Comparison of ENCODE assay signal across 12 mouse cellular contexts in genomic region chr9:84281610-84282009, GRCm38 (mm10).
DNase-seq lines count a peak whose midpoint lies in the region; ATAC-seq and TF ChIP-seq lines count a peak whose summit lies in the region.
"Had no signal": no experiment of that assay in that cellular context is flagged by ENCODE, and none has a peak within 500 bp of the region (broad histone marks: within the 10 kb centered on the region; RNA-seq: fewer than 3 reads in every experiment).

No protein-coding gene starts in this region.

- no peaks in the 10 kb centered on the region for H3K4me1 ChIP-seq in kidney, postnatal 0 days (replicated peaks; ENCODE audit: insufficient read depth, low read length)
- peaks cover 4% of the 10 kb centered on the region; the same call in 1 of the 2 replicates for H3K4me1 ChIP-seq in midbrain, embryonic 16.5 days (ENCODE audit: control insufficient read depth, insufficient read depth, low read length)
- H3K4me1 ChIP-seq: heart, embryonic 13.5 days had no signal

- H3K4me3 ChIP-seq in kidney, postnatal 0 days (replicated peaks; ENCODE audit: low read depth, low read length) = no peak overlapping the region
- no peak overlapping the region for H3K4me3 ChIP-seq in midbrain, embryonic 16.5 days (ENCODE audit: low read depth, low read length)
- H3K4me3 ChIP-seq: heart, embryonic 13.5 days had no signal

- peak; percentile 52 for DNase-seq in kidney, postnatal 0 days (ENCODE audit: low spot score)
- DNase-seq in kidney, adult 8-10 months = no peak
- peak; percentile 42 for DNase-seq in brain, adult 2 months (ENCODE audit: low read depth, low spot score)
- peak; percentile 3 to 4 for DNase-seq in heart, postnatal 14 days
- DNase-seq in urinary bladder, adult 18-20 months (ENCODE audit: low spot score in 2 of 2) = no peak
- no peak for DNase-seq in adrenal gland, postnatal 25 days
- no peak for DNase-seq in yolk sac, embryonic 10.5 days (ENCODE audit: low spot score)
- DNase-seq: liver, postnatal 0 days; retina, postnatal 1 day; thymus, adult 2 months had no signal

- no peaks in the 10 kb centered on the region for H3K9me3 ChIP-seq in kidney, postnatal 0 days (replicated peaks; ENCODE audit: low read length)
- no peaks in the 10 kb centered on the region for H3K9me3 ChIP-seq in midbrain, embryonic 16.5 days (replicated peaks; ENCODE audit: control insufficient read depth, low read length, poor library complexity, severe bottlenecking)

- TF ChIP-seq CTCF in kidney, postnatal 0 days (IDR thresholded peaks at IDR 0.05; ENCODE audit: low read depth) = no peak

- intact Hi-C loops in heart, postnatal 14 days (cut with DNase I) = no loop called here

- no peak overlapping the region for H3K4me2 ChIP-seq in kidney, postnatal 0 days (ENCODE audit: low read length)
- no peak overlapping the region for H3K4me2 ChIP-seq in midbrain, embryonic 16.5 days (ENCODE audit: low read length)
- H3K4me2 ChIP-seq: heart, embryonic 13.5 days had no signal

- WGBS in kidney, postnatal 0 days = 45% methylated on average over 3 of the region's 3 CpGs
- WGBS in midbrain, embryonic 16.5 days = 65% methylated on average over 3 of the region's 3 CpGs

- H3K9ac ChIP-seq in kidney, postnatal 0 days (ENCODE audit: low read depth, low read length) = no peak overlapping the region
- H3K9ac ChIP-seq in midbrain, embryonic 16.5 days (ENCODE audit: low read depth, low read length) = no peak overlapping the region
- H3K9ac ChIP-seq: heart, embryonic 13.5 days; liver, postnatal 0 days had no signal

- H3K27ac ChIP-seq in kidney, postnatal 0 days = no peak overlapping the region
- H3K27ac ChIP-seq in midbrain, embryonic 16.5 days (ENCODE audit: low read length) = no peak overlapping the region
- H3K27ac ChIP-seq: heart, embryonic 13.5 days had no signal

- no peak for ATAC-seq in kidney, postnatal 0 days (replicated peaks; ENCODE audit: low FRiP score, low read depth)
- ATAC-seq in midbrain, embryonic 16.5 days = 0 out of 2 replicates have a peak, but pooled peaks have one; percentile 40
- ATAC-seq: liver, postnatal 0 days had no signal

- H3K27me3 ChIP-seq in kidney, postnatal 0 days (ENCODE audit: insufficient read depth, low read length) = no peaks in the 10 kb centered on the region
- H3K27me3 ChIP-seq in midbrain, embryonic 16.5 days (ENCODE audit: control insufficient read depth, insufficient read depth, low read depth, low read length) = no peaks in the 10 kb centered on the region
- H3K27me3 ChIP-seq: heart, embryonic 13.5 days had no signal

- no peaks in the 10 kb centered on the region for H3K36me3 ChIP-seq in kidney, postnatal 0 days (ENCODE audit: insufficient read depth, low read length)
- H3K36me3 ChIP-seq in midbrain, embryonic 16.5 days (ENCODE audit: control insufficient read depth, insufficient read depth, low read length) = no peaks in the 10 kb centered on the region
- H3K36me3 ChIP-seq: heart, embryonic 13.5 days had no signal

Comparison
In these comparisons a context has a peak if more than half of its experiments do, and no peak if none do; other contexts are left out.
1. DNase-seq: peak in kidney, postnatal 0 days (single experiment), brain, adult 2 months (single experiment) and heart, postnatal 14 days (2 of 2); none in kidney, adult 8-10 months (0 of 2), urinary bladder, adult 18-20 months (0 of 2), adrenal gland, postnatal 25 days (single experiment) and yolk sac, embryonic 10.5 days (single experiment).